Mouse (Mus musculus) kidney, postnatal 36 days (tissue): Measurements from ENCODE around the gene Osbpl5.

ENCODE experiments used
- DNase-seq, 2 experiments: peaks; one replicate each; pipeline ENCODE4 v3.0.0; 2021 to 2022; ENCODE audit warnings: mixed read lengths in 2 of 2

Osbpl5 gene

GRCm38 (mm10) chr7:143756125-143757026 lies at the start of gene Osbpl5:
TSS of gene Osbpl5 (minus strand) at chr7:143756985.
- no peak for DNase-seq

- DNase-seq, result peak; percentile 46 to 62
Measured at GRCm38 (mm10) chr7:143805199-143805624, 48.4 kb upstream of the Osbpl5 start.

- DNase-seq, result no peak
Measured at GRCm38 (mm10) chr7:143801195-143802065, 44.6 kb upstream of the Osbpl5 start.

- DNase-seq, result no peak
Measured at GRCm38 (mm10) chr7:143800770-143801169, 44.0 kb upstream of the Osbpl5 start.

- DNase-seq, result no peak
Measured at GRCm38 (mm10) chr7:143798783-143799182, 42.0 kb upstream of the Osbpl5 start.

- peak; percentile 80 to 88 for DNase-seq
Measured at GRCm38 (mm10) chr7:143793121-143793520, 36.3 kb upstream of the Osbpl5 start.

- peak; percentile 43 to 56 for DNase-seq
Measured at GRCm38 (mm10) chr7:143792336-143792985, 35.7 kb upstream of the Osbpl5 start.

- peak; percentile 87 to 92 for DNase-seq
Measured at GRCm38 (mm10) chr7:143783996-143784829, 27.4 kb upstream of the Osbpl5 start, which contains the start of gene Mrgpre. TSS of gene Mrgpre (minus strand) at chr7:143784500.

GRCm38 (mm10) chr7:143783378-143783995 lies 26.7 kb upstream of the Osbpl5 start:
- peak in 1 of 2 experiments; percentile 30 for DNase-seq

- DNase-seq, result peak; percentile 49 to 68
Measured at GRCm38 (mm10) chr7:143777375-143777774, 20.6 kb upstream of the Osbpl5 start.

GRCm38 (mm10) chr7:143776137-143776536 lies 19.4 kb upstream of the Osbpl5 start:
- DNase-seq, result peak; percentile 48 to 68

- DNase-seq, result peak in 1 of 2 experiments; percentile 40
Measured at GRCm38 (mm10) chr7:143769461-143769860, 12.7 kb upstream of the Osbpl5 start.

GRCm38 (mm10) chr7:143768267-143768666 lies 11.5 kb upstream of the Osbpl5 start:
- DNase-seq, result no peak

GRCm38 (mm10) chr7:143766893-143767292 lies 10.1 kb upstream of the Osbpl5 start, which contains the start of gene Mrgprg:
TSS of gene Mrgprg (minus strand) at chr7:143766993.
- no peak for DNase-seq

GRCm38 (mm10) chr7:143764876-143765530 lies 8.2 kb upstream of the Osbpl5 start:
- DNase-seq, result no peak

GRCm38 (mm10) chr7:143763794-143764193 lies 7.0 kb upstream of the Osbpl5 start:
- DNase-seq, result peak in 1 of 2 experiments; percentile 30

GRCm38 (mm10) chr7:143758956-143759355 lies 2.2 kb upstream of the Osbpl5 start:
- no peak for DNase-seq

GRCm38 (mm10) chr7:143757696-143758095 lies 911 bp upstream of the Osbpl5 start:
- peak; percentile 30 to 41 for DNase-seq

- peak; percentile 86 to 89 for DNase-seq
Measured at GRCm38 (mm10) chr7:143757027-143757390, 224 bp upstream of the Osbpl5 start.

- DNase-seq, result no peak
Measured at GRCm38 (mm10) chr7:143755357-143756124, 1.2 kb downstream of the Osbpl5 start.
